Mouse (Mus musculus): ENCODE measurements around the gene Dpp9.

Gene Dpp9

GRCm38 (mm10) chr17:56137839-56138613 is 80.7 kb downstream of the Dpp9 start:
- no peak for DNase-seq

Data from retina, postnatal 1 day (tissue).